Mouse (Mus musculus): Measurements from ENCODE around the gene Sorcs3.
A peak's percentile ranks its signal among the peaks of the same experiment; 100 is the strongest.

The Sorcs3 gene

DNA sequence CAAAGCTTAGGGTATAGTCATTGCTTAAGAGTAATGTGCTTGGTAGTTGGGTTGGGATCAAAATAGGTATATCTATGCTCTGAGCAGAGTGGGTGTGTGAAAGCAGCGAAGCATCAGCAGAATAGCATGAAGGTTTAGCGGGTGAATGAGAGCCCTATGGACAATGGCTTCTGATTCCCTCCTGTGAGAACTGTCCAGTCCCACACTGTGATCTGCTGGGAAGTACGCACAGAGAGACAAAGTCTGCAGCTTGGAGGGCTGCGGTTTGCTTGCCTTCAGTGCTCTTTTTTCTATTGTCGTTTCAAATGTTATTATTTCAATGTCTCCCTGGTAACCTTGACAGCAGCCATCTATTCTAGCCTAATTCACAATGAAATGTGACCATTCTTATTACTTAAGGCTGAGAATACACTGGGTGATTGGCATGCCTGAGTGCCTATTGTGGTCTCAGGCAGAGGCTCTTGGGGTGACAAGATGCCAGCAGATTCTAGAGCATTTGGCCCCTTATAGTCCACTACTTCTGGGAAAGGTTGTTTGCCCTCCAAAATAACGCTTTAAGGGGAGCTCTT is 520.1 kb downstream of the Sorcs3 start:
- no peak for DNase-seq

- DNase-seq = no peak
Measured at GRCm38 (mm10) chr19:48727048-48727447, 521.2 kb downstream of the Sorcs3 start.

- DNase-seq = no peak
Measured at GRCm38 (mm10) chr19:48727601-48728000, 521.8 kb downstream of the Sorcs3 start.

GRCm38 (mm10) chr19:48731731-48732130 is 525.9 kb downstream of the Sorcs3 start:
- DNase-seq = peak; percentile 65 to 71

DNA sequence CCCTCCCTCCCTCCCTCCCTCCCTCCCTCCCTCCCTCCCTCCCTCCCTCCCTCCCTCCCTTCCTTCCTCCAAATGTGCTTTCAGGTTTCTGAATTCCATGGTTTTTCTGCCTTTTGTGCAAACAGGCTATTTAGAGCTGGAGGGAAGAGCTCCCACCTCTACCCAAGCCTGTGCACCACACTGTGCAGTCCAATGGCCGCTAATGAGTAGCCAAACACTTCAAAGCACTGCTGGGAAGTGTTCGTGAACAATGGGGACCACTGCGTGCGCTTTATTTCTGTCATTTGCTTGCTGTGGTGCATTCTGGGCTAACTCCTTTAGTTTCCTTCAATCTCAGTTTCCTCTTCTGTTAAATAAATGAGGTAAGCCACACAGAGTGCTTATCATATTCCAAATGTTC is 528.5 kb downstream of the Sorcs3 start:
- DNase-seq = no peak

- no peak for DNase-seq
Measured at GRCm38 (mm10) chr19:48737554-48737953, 531.7 kb downstream of the Sorcs3 start.

GRCm38 (mm10) chr19:48755156-48755555 is 549.3 kb downstream of the Sorcs3 start:
- no peak for DNase-seq

- DNase-seq = no peak
Measured at GRCm38 (mm10) chr19:48756831-48757230, 551.0 kb downstream of the Sorcs3 start.

GRCm38 (mm10) chr19:48766524-48766923 is 560.7 kb downstream of the Sorcs3 start:
- DNase-seq = no peak

DNA sequence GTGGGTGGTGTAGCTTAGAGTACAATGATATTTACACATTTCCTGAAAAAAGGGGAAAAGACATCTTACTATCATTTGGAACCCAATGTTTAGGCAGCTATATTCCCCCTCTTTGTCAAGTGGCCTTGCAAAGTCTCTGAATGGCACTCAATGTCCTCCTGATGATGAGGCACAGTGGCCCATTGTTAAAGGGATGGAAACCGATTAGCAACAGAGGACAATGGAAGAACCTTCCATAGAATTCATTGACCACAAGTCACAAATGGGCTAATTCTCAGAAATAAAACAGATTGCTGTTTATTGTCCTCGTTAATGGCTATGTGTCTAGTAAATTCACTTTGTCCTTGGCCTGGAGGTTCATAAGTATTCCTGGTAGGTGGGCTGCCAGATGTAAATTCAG is 565.7 kb downstream of the Sorcs3 start:
- no peak for DNase-seq

DNA sequence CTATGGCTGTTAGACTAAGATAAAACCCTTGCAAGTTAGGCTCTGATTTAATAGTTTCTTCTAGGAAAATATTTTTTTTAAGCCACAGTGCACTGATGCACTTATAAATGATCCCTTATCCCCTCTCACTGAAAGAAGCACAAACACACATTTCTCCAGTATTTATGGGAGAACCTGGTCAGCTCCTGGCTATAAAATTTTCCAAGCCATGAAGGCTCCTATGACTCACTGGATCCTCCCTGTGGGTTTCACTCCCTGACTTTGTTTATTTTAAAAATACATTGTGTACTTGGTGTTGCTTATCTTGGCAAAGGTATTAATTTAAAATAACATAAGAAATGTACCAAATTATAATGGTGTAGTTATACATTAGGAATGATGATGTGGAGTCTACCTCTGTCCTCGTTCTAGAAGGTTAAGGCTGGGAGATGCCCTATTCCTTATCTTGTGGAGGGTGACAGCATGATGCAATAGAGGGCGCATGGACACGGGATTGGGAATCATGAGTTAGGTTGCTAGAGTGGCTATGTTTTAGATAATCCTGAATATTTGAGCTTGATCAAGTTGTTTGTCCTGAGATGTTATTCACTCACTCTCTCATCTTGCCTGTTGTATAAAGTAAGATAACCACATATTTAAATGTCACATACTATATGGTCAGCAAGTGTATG is 573.4 kb downstream of the Sorcs3 start:
- DNase-seq = no peak

- no peak for DNase-seq
Measured at GRCm38 (mm10) chr19:48780813-48781212, 575.0 kb downstream of the Sorcs3 start.

DNA sequence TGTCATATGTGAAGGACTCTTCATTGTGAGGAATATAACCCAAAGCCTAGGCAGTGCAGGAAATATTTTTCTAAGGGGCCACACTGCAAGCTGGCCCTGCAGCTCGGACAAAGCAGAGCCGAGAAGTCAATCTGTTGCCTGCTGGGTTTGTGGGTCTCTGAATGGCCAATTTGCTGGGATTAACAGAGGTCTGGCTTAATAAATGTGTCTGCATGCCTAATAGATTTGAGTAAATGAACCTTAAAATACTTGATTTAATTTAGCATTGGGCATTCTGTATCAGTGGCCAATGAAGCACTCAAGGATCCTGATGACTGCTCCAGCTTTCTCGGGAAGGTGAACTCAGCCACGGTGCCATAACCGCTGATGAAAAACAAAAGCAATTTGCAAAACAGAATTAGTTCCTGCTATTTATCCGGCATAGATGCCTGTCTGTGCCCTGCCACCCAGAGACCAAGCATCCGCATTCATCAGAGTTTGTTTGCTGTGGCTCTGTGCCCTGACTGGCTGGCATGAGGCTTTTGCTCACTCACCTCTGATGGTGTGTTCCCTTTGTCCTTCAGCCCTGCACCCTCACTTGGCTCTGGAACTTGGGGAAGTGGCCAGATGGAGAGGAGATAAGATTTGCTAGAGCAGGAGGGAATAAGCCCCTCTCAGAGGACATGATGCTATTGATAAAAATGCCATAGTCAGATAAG is 576.3 kb downstream of the Sorcs3 start:
- DNase-seq = peak; percentile 62 to 68

DNA sequence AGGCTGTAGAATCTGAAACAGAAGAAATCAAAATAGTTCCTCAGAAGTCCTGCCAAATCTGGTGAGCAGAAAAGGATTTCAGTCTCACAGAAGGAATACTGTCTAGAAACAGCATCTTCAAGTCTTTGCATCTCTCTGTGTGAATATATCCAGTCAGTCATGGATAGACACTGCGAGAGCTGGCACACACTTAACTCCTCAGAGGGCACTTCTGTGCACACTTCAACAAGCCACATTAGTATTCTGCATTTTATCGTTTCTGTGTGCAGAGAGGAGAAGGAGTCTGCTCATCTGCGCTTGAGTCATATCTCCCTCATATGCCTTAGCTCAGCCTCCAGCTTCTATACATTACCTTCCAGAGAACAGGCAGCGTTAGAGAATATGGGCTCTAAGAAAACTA is 581.4 kb downstream of the Sorcs3 start:
- DNase-seq = no peak

GRCm38 (mm10) chr19:48804546-48804945 is 598.7 kb downstream of the Sorcs3 start:
- DNase-seq = peak; percentile 44 to 67

GRCm38 (mm10) chr19:48811541-48811940 is 605.7 kb downstream of the Sorcs3 start:
- no peak for DNase-seq

- no peak for DNase-seq
Measured at GRCm38 (mm10) chr19:48813823-48814222, 608.0 kb downstream of the Sorcs3 start.

DNA sequence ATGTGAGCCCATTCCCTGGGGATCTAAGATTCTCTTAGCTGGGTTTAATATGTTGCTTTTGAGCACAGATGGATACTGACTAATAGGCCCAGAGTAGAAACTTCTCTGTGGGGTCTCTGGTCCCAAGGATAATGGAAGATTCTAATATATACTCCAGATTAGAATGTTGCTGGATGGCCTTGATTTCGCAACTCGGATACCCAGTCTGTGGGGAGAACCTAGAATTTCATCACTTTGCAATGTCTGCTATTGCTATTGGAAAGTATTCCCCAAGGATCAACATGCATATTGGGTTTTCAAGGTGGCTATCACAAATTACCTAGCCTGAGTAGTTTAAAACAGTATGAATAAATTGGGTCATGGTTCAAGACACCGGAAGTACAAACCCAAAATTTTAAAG is 609.2 kb downstream of the Sorcs3 start:
- DNase-seq = no peak

GRCm38 (mm10) chr19:48820493-48821282 is 614.9 kb downstream of the Sorcs3 start:
- DNase-seq = no peak

DNA sequence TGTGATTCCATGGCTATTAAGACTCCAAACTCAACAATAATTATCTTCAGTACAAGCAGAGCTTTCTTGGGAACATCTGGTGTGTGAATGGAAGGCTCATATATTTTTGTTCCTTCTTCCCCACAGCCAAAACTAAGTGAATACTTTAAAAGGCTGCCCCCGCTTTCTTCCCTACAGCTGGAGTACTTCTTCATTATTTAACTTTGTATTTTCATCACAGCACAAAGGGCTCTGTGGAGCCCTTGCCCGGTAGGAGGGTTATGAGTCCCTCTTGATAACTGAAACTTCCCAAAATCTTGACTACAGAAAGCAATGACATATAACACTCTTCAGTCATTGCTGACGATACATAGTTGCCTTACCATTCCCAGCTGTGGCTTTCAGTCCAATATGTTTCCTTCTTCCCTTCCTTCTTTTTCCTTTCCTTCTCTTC is 615.5 kb downstream of the Sorcs3 start:
- no peak for DNase-seq

DNA sequence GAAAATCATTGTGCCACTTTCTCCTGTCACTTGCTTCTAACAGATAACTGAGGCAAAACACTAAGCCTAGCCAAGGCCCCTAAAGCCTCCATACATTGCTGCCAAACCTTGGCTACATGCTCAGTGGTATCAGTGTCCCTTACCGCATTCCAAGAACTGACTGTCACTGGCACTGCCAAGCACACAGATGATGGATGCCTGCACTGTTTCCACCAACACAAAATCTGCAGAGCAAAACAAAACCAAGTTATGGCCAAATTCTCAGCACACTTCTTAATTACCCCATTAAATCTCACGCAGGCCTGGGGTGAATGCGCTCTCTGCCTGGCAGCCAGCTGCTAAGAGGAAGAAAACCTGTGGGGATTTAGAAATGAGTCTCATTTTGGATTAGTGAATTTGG is 628.5 kb downstream of the Sorcs3 start:
- DNase-seq = peak; percentile 3 to 22

DNA sequence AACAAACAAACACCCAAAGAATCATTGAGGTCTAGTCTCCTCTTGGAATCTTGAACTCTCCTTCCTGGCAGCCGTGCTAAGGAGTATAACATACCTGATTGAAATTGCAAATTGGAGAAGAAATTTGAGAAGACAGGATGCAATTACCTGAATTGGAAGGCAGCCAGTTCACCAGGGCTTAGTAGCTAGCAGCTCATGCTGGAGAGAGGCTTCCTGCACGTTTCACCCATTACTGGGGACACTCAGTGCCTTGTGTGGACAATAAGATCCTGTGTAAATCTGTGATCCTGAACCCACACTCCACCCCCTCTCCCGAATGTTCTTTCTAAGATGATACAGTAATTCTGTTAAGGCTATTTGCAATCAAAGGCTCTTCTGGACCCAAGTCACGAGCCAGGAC is 633.6 kb downstream of the Sorcs3 start:
- peak in 1 of 2 experiments; percentile 14 for DNase-seq

DNA sequence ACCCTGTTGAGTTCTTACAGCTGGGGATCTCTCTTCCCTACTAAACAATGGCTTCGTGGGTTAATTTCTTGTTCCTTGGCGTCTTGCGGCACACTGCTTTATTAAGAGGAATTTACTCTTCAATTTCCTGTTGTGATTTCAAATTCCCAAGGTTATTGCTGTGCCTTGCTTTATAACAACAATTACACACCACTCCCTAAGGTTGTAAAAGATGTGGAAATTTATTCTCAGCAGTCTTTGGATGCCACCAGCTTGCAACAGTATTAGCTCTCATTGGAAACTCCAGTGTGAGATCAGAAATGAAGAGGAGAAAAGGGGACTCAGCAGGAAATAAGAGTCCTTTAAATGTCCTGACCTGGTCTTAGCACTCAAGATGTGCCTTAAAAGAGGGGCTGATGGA is 641.9 kb downstream of the Sorcs3 start:
- DNase-seq = no peak

All from cerebellum, postnatal 10 days (tissue).